Mouse (Mus musculus): ENCODE data around the gene Zfp598.

DNA sequence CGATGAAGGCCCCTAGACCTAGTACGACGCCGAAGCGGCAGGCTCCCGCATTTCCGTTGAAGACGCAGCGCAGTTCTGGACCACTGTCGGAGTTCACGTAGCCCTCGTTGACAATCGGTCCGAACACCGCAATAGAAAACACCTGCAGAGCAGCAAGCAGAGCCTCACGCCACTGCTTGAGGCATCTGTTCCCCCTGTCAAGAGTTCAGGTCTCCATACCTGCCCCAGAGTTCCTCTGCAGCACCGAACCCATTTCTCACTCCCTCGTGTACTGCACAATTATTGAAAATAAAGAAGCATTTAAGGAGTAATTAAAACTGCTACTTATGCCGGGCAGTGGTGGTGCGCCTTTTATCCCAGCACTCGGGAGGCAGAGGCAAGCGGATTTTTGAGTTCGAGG lies 18.1 kb downstream of the Zfp598 start:
- no peak for TF ChIP-seq CTCF (IDR thresholded peaks at IDR 0.05; ENCODE audit: low read depth, low read length)
- no peak for TF ChIP-seq POLR2A (IDR thresholded peaks at IDR 0.05; ENCODE audit: borderline replicate concordance, low read depth, low read length)

Data from bone marrow macrophage, adult 2 months (primary cell).